Mouse (Mus musculus): ENCODE measurements around the gene B4galnt2. TPM values are rescaled to one million over a fixed set of nuclear protein-coding genes. Genes with fewer than 3 reads are reported as not detected.

Gene B4galnt2
- polyA plus RNA-seq, 1 experiment from 2014 or later, result not detected

- Histone ChIP-seq H3K4me3 (no peak overlapping the region), H3K36me3 (no peaks in the 10 kb centered on the region), H3K27me3 (no peaks in the 10 kb centered on the region), H3K9ac (no peak overlapping the region), H3K4me2 (no peak overlapping the region), H3K27ac (replicated peaks) (no peak overlapping the region), H3K4me1 (replicated peaks) (peaks cover 10% of the 10 kb centered on the region), H3K9me3 (no peaks in the 10 kb centered on the region)
- no peak for ATAC-seq (ENCODE audit: low read depth)
- WGBS, result 60% methylated on average over 5 of the region's 5 CpGs
These were observed 61.0 kb downstream of the B4galnt2 start for GRCm38 (mm10) chr11:95853684-95854083.

GRCm38 (mm10) chr11:95850898-95851297 is 63.8 kb downstream of the B4galnt2 start:
- WGBS, result 85% methylated on average over 2 of the region's 2 CpGs
- H3K27me3 ChIP-seq, result no peaks in the 10 kb centered on the region
- no peaks in the 10 kb centered on the region for H3K4me1 ChIP-seq (replicated peaks)
- no peak overlapping the region for H3K9ac ChIP-seq
- no peak overlapping the region for H3K4me3 ChIP-seq
- no peaks in the 10 kb centered on the region for H3K36me3 ChIP-seq
- no peak for ATAC-seq (ENCODE audit: low read depth)
- no peak overlapping the region for H3K4me2 ChIP-seq
- no peaks in the 10 kb centered on the region for H3K9me3 ChIP-seq
- no peak overlapping the region for H3K27ac ChIP-seq (replicated peaks)

GRCm38 (mm10) chr11:95844935-95845334 is 69.8 kb downstream of the B4galnt2 start:
- peaks cover 22% of the 10 kb centered on the region for H3K27me3 ChIP-seq
- 79% methylated on average over 4 of the region's 4 CpGs for WGBS
- peaks cover 6% of the 10 kb centered on the region; the same call in 1 of the 2 replicates for H3K4me1 ChIP-seq (replicated peaks)
- no peak overlapping the region for H3K27ac ChIP-seq (replicated peaks)
- no peak overlapping the region for H3K4me3 ChIP-seq
- ATAC-seq (ENCODE audit: low read depth), result no peak
- no peaks in the 10 kb centered on the region for H3K9me3 ChIP-seq
- no peaks in the 10 kb centered on the region for H3K36me3 ChIP-seq
- H3K4me2 ChIP-seq, result no peak overlapping the region
- H3K9ac ChIP-seq, result no peak overlapping the region

- WGBS, result 52% methylated on average over 6 of the region's 6 CpGs
- Histone ChIP-seq H3K27me3 (peaks cover 27% of the 10 kb centered on the region), H3K4me3 (no peak overlapping the region), H3K4me1 (replicated peaks) (peaks cover 6% of the 10 kb centered on the region; the same call in 1 of the 2 replicates), H3K36me3 (no peaks in the 10 kb centered on the region), H3K27ac (replicated peaks) (no peak overlapping the region), H3K9me3 (no peaks in the 10 kb centered on the region), H3K4me2 (no peak overlapping the region), H3K9ac (no peak overlapping the region)
- no peak for ATAC-seq (ENCODE audit: low read depth)
These were observed 71.2 kb downstream of the B4galnt2 start for GRCm38 (mm10) chr11:95843421-95843950.

- Histone ChIP-seq H3K9ac (no peak overlapping the region), H3K27me3 (peaks cover 32% of the 10 kb centered on the region), H3K9me3 (no peaks in the 10 kb centered on the region), H3K4me2 (no peak overlapping the region), H3K4me3 (no peak overlapping the region), H3K4me1 (replicated peaks) (peaks cover 6% of the 10 kb centered on the region; the same call in 1 of the 2 replicates), H3K36me3 (no peaks in the 10 kb centered on the region), H3K27ac (replicated peaks) (no peak overlapping the region)
- 69% methylated on average over 5 of the region's 5 CpGs for WGBS
- no peak for ATAC-seq (ENCODE audit: low read depth)
These were observed 71.7 kb downstream of the B4galnt2 start for GRCm38 (mm10) chr11:95842953-95843352.

- H3K4me1 ChIP-seq (replicated peaks), result peaks cover 8% of the 10 kb centered on the region; the same call in 1 of the 2 replicates
- H3K36me3 ChIP-seq, result no peaks in the 10 kb centered on the region
- WGBS, result 12% methylated on average over 11 of the region's 11 CpGs
- peak within 1 kb of the TSS; percentile 38; the same call in 1 of the 2 replicates for H3K9ac ChIP-seq
- H3K4me3 ChIP-seq, result peak within 1 kb of the TSS; percentile 6; the same call in 1 of the 2 replicates
- peak within 1 kb of the TSS; percentile 19 for H3K4me2 ChIP-seq
- H3K27me3 ChIP-seq, result peaks cover 39% of the 10 kb centered on the region
- ATAC-seq (ENCODE audit: low read depth), result peak; percentile 27; the same call in 1 of the 2 replicates
- no peaks in the 10 kb centered on the region for H3K9me3 ChIP-seq
- H3K27ac ChIP-seq (replicated peaks), result no peak within 1 kb of the TSS
These were observed 72.5 kb downstream of the B4galnt2 start, which contains the start of gene Abi3 for GRCm38 (mm10) chr11:95842074-95842681. Gene Abi3 (minus strand): TSS chr11:95842476.

GRCm38 (mm10) chr11:95841498-95841830 is 73.2 kb downstream of the B4galnt2 start:
- Histone ChIP-seq H3K9me3 (no peaks in the 10 kb centered on the region), H3K4me3 (peak overlapping the region; percentile 6; the same call in 1 of the 2 replicates), H3K4me2 (peak overlapping the region; percentile 19; the same call in 1 of the 2 replicates), H3K36me3 (no peaks in the 10 kb centered on the region), H3K27ac (replicated peaks) (no peak overlapping the region), H3K9ac (no peak overlapping the region; the same call in 1 of the 2 replicates), H3K27me3 (peaks cover 46% of the 10 kb centered on the region), H3K4me1 (replicated peaks) (peaks cover 15% of the 10 kb centered on the region)
- no peak for ATAC-seq (ENCODE audit: low read depth)
- 67% methylated on average over 10 of the region's 10 CpGs for WGBS

GRCm38 (mm10) chr11:95840694-95841497 is 73.8 kb downstream of the B4galnt2 start:
- Histone ChIP-seq H3K4me2 (peak overlapping the region; percentile 19; the same call in 1 of the 2 replicates), H3K9ac (no peak overlapping the region; the same call in 1 of the 2 replicates), H3K27me3 (peaks cover 52% of the 10 kb centered on the region), H3K4me3 (0 out of 2 replicates have a peak overlapping the region, but pooled peaks have one; percentile 6), H3K27ac (replicated peaks) (no peak overlapping the region), H3K4me1 (replicated peaks) (peaks cover 18% of the 10 kb centered on the region), H3K9me3 (no peaks in the 10 kb centered on the region), H3K36me3 (no peaks in the 10 kb centered on the region)
- no peak for ATAC-seq (ENCODE audit: low read depth)
- WGBS, result 72% methylated on average over 5 of the region's 5 CpGs

- Histone ChIP-seq H3K4me2 (no peak overlapping the region), H3K9me3 (no peaks in the 10 kb centered on the region), H3K9ac (no peak overlapping the region), H3K27me3 (peaks cover 69% of the 10 kb centered on the region), H3K4me3 (no peak overlapping the region), H3K27ac (replicated peaks) (no peak overlapping the region), H3K36me3 (no peaks in the 10 kb centered on the region), H3K4me1 (replicated peaks) (peaks cover 23% of the 10 kb centered on the region)
- WGBS, result 72% methylated on average over 8 of the region's 8 CpGs
- no peak for ATAC-seq (ENCODE audit: low read depth)
These were observed 75.5 kb downstream of the B4galnt2 start for GRCm38 (mm10) chr11:95838999-95839868.

GRCm38 (mm10) chr11:95838598-95838997 is 76.1 kb downstream of the B4galnt2 start:
- no peak overlapping the region for H3K9ac ChIP-seq
- no peaks in the 10 kb centered on the region for H3K9me3 ChIP-seq
- H3K36me3 ChIP-seq, result no peaks in the 10 kb centered on the region
- peaks cover 29% of the 10 kb centered on the region for H3K4me1 ChIP-seq (replicated peaks)
- ATAC-seq (ENCODE audit: low read depth), result no peak
- H3K4me3 ChIP-seq, result no peak overlapping the region
- 72% methylated on average over 4 of the region's 4 CpGs for WGBS
- H3K27ac ChIP-seq (replicated peaks), result no peak overlapping the region
- no peak overlapping the region for H3K4me2 ChIP-seq
- H3K27me3 ChIP-seq, result peaks cover 75% of the 10 kb centered on the region

- no peak within 1 kb of the TSS for H3K4me2 ChIP-seq
- H3K9ac ChIP-seq, result no peak within 1 kb of the TSS
- H3K27me3 ChIP-seq, result peaks cover 88% of the 10 kb centered on the region
- no peak within 1 kb of the TSS for H3K27ac ChIP-seq (replicated peaks)
- H3K36me3 ChIP-seq, result no peaks in the 10 kb centered on the region
- H3K4me1 ChIP-seq (replicated peaks), result peaks cover 32% of the 10 kb centered on the region
- H3K9me3 ChIP-seq, result no peaks in the 10 kb centered on the region
- 77% methylated on average over 10 of the region's 10 CpGs for WGBS
- no peak within 1 kb of the TSS for H3K4me3 ChIP-seq
- ATAC-seq (ENCODE audit: low read depth), result no peak
These were observed 77.6 kb downstream of the B4galnt2 start, which contains the start of gene Gngt2 for GRCm38 (mm10) chr11:95837059-95837458. Gene Gngt2 (plus strand): TSS chr11:95837216.
